Mouse (Mus musculus) gastrocnemius, postnatal 14 days (tissue): ENCODE data around the gene Cnpy1. TPM values are rescaled to one million over a fixed set of nuclear protein-coding genes. Genes with fewer than 3 reads are reported as not detected.

Experiments
- DNase-seq: peaks from one replicate; pipeline ENCODE4 v3.0.0; 2021; ENCODE audit warnings: mixed read lengths
- intact Hi-C: fragments of 180-260 bp; cut with DNase I; formaldehyde crosslinking; loops from one replicate; pipeline ENCODE4 v1.15.1; 2025; ENCODE audit warnings: low total_unique reads
- total RNA-seq, 2 experiments: library from RNA; stranded (reverse); gene quantifications; 2 replicates each; pipeline ENCODE4 v1.2.3; 2021

Gene Cnpy1
- total RNA-seq, 2 experiments from 2014 or later = 0.12 TPM; not detected in 1

- no peak for DNase-seq
- intact Hi-C loops = no loop called here
Measured at GRCm38 (mm10) chr5:28243501-28244177, 2.0 kb downstream of the Cnpy1 start.

- no peak for DNase-seq
- intact Hi-C loops = no loop called here
Measured at GRCm38 (mm10) chr5:28241423-28241822, 4.2 kb downstream of the Cnpy1 start.

GRCm38 (mm10) chr5:28239829-28240228 lies 5.8 kb downstream of the Cnpy1 start:
- DNase-seq = no peak
- intact Hi-C loops = no loop called here

- no peak for DNase-seq
- intact Hi-C loops = no loop called here
Measured at GRCm38 (mm10) chr5:28238876-28239275, 6.7 kb downstream of the Cnpy1 start.

- intact Hi-C loops = no loop called here
- no peak for DNase-seq
Measured at GRCm38 (mm10) chr5:28238152-28238551, 7.5 kb downstream of the Cnpy1 start.

- DNase-seq = no peak
- intact Hi-C loops = no loop called here
Measured at GRCm38 (mm10) chr5:28237715-28238114, 7.9 kb downstream of the Cnpy1 start.

GRCm38 (mm10) chr5:28237055-28237454 lies 8.6 kb downstream of the Cnpy1 start:
- peak; percentile 6 for DNase-seq
- intact Hi-C loops = no loop called here

GRCm38 (mm10) chr5:28236098-28236497 lies 9.5 kb downstream of the Cnpy1 start:
- no peak for DNase-seq
- intact Hi-C loops = no loop called here

- intact Hi-C loops = no loop called here
- DNase-seq = no peak
Measured at GRCm38 (mm10) chr5:28232101-28232500, 13.5 kb downstream of the Cnpy1 start.

GRCm38 (mm10) chr5:28219596-28219995 lies 26.0 kb downstream of the Cnpy1 start:
- intact Hi-C loops = no loop called here
- DNase-seq = no peak

GRCm38 (mm10) chr5:28213441-28213840 lies 32.2 kb downstream of the Cnpy1 start:
- no peak for DNase-seq
- intact Hi-C loops = no loop called here

GRCm38 (mm10) chr5:28211651-28212310 lies 33.8 kb downstream of the Cnpy1 start:
- no peak for DNase-seq
- intact Hi-C loops = no loop called here

GRCm38 (mm10) chr5:28210591-28211550 lies 34.7 kb downstream of the Cnpy1 start:
- DNase-seq = no peak
- intact Hi-C loops = no loop called here

GRCm38 (mm10) chr5:28209549-28210431 lies 35.8 kb downstream of the Cnpy1 start:
- intact Hi-C loops = no loop called here
- DNase-seq = no peak

GRCm38 (mm10) chr5:28208726-28209520 lies 36.7 kb downstream of the Cnpy1 start:
- no peak for DNase-seq
- intact Hi-C loops = no loop called here

GRCm38 (mm10) chr5:28207043-28207442 lies 38.6 kb downstream of the Cnpy1 start:
- intact Hi-C loops = no loop called here

GRCm38 (mm10) chr5:28206448-28206847 lies 39.2 kb downstream of the Cnpy1 start:
- intact Hi-C loops = no loop called here
- no peak for DNase-seq

More at GRCm38 (mm10) chr5:28207043-28207442, 38.6 kb downstream of the Cnpy1 start:
- no peak for DNase-seq

- intact Hi-C loops = no loop called here
- no peak for DNase-seq
Measured at GRCm38 (mm10) chr5:28204678-28205077, 40.9 kb downstream of the Cnpy1 start.
